Mouse (Mus musculus) midbrain, postnatal 0 days (tissue): Measurements from ENCODE around the gene Ttbk1. TPM values are rescaled to one million over a fixed set of nuclear protein-coding genes. Genes with fewer than 3 reads are reported as not detected.
A peak's percentile ranks its signal among the peaks of the same experiment; 100 is the strongest.

Experiments
- ATAC-seq: fragments of 200-750 bp; cut with Nextera tagmentation; 2 replicates; pipeline ENCODE4 v1.8.0; 2017; ENCODE audit warnings: moderate number of reproducible peaks, mild to moderate bottlenecking, moderate TSS enrichment, moderate library complexity; ENCODE audit not compliant: low FRiP score
- DNase-seq: peaks from one replicate; pipeline ENCODE4 v3.0.0-alpha.2; 2015; ENCODE audit warnings: low spot score
- H3K27ac ChIP-seq: fragments of 300-500 bp; sonication (generic); 2 replicates; pipeline ENCODE4 v1.5.1; 2014; ENCODE audit warnings: low read depth, mild to moderate bottlenecking, low read length, mixed read lengths
- H3K27me3 ChIP-seq: fragments of 300-500 bp; sonication (generic); 2 replicates; pipeline ENCODE4 v1.6.1; 2014; ENCODE audit warnings: low read length, control low read depth, mixed read lengths; ENCODE audit not compliant: insufficient read depth
- H3K36me3 ChIP-seq: fragments of 300-500 bp; sonication (generic); 2 replicates; pipeline ENCODE4 v1.6.1; 2014; ENCODE audit warnings: low read length, control low read depth, mixed read lengths; ENCODE audit not compliant: insufficient read depth
- H3K4me1 ChIP-seq: fragments of 300-500 bp; sonication (generic); 2 replicates; pipeline ENCODE4 v1.6.1; 2014; ENCODE audit warnings: mild to moderate bottlenecking, control low read depth, antibody characterized with exemption, low read length, mixed read lengths; ENCODE audit not compliant: insufficient read depth
- H3K4me2 ChIP-seq: fragments of 300-500 bp; sonication (generic); 2 replicates; pipeline ENCODE4 v1.6.1; 2014; ENCODE audit warnings: low read depth, mild to moderate bottlenecking, low read length, mixed read lengths; ENCODE audit not compliant: poor library complexity, severe bottlenecking
- H3K4me3 ChIP-seq: fragments of 300-500 bp; sonication (generic); 2 replicates; pipeline ENCODE4 v1.5.1; 2014; ENCODE audit warnings: low read depth, mild to moderate bottlenecking, low read length, moderate library complexity
- H3K9ac ChIP-seq: fragments of 300-500 bp; sonication (generic); replicated peaks from 2 replicates; pipeline ENCODE4 v1.6.1; 2014; ENCODE audit warnings: mild to moderate bottlenecking, low read length, moderate library complexity, mixed read lengths; ENCODE audit not compliant: poor library complexity, severe bottlenecking
- H3K9me3 ChIP-seq: fragments of 300-500 bp; sonication (generic); 2 replicates; pipeline ENCODE4 v1.6.1; 2016; ENCODE audit warnings: low read length, control low read depth
- CTCF ChIP-seq: IDR thresholded peaks from 2 replicates; pipeline ENCODE4 v1.5.1; 2016; ENCODE audit warnings: antibody characterized with exemption, mild to moderate bottlenecking
- WGBS: fragments of 180-500 bp; shearing (Covaris S2); extraction: QIAGEN DNeasy Blood & Tissue Kit; methylation state at CpG from one replicate; pipeline ENCODE4 v1.1.7; 2014; 5-methylcytosine and 5-hydroxymethylcytosine counted together
- polyA plus RNA-seq: library from polyadenylated mRNA; unstranded; fragments of >200 nt; fragmentation: Nextera tagmentation; extraction: Ambion mirVana; gene quantifications from 2 replicates; pipeline ENCODE4 v1.2.1, GENCODE M21; 2015
- total RNA-seq: library from RNA; depleted of rRNA; stranded (reverse); fragments of >200 nt; gene quantifications from 2 replicates; pipeline ENCODE4 v1.2.3, GENCODE M21; 2014

Gene Ttbk1
- total and polyA plus RNA-seq, 2 experiments from 2014 or later, result 6.1 to 50.1 TPM

GRCm38 (mm10) chr17:46438298-46438873 is 49.1 kb downstream of the Ttbk1 start, which contains the start of gene Slc22a7:
Slc22a7 (minus strand) TSS chr17:46438457.
- Histone ChIP-seq H3K36me3 (no peaks in the 10 kb centered on the region), H3K4me1 (no peaks in the 10 kb centered on the region), H3K9me3 (no peaks in the 10 kb centered on the region), H3K4me2 (no peak within 1 kb of the TSS), H3K27ac (no peak within 1 kb of the TSS), H3K4me3 (no peak within 1 kb of the TSS), H3K9ac (no peak within 1 kb of the TSS), H3K27me3 (no peaks in the 10 kb centered on the region)
- DNase-seq (no peak), ATAC-seq (no peak)
- TF ChIP-seq CTCF, result no peak
- WGBS, result 84% methylated on average over 4 of the region's 4 CpGs

- no peaks in the 10 kb centered on the region for H3K4me1 ChIP-seq
- no peaks in the 10 kb centered on the region for H3K27me3 ChIP-seq
- no peak overlapping the region for H3K4me2 ChIP-seq
- peak; percentile 68 for TF ChIP-seq CTCF
- DNase-seq (peak; percentile 60), ATAC-seq (peak; percentile 55)
- no peak overlapping the region for H3K9ac ChIP-seq
- H3K36me3 ChIP-seq, result no peaks in the 10 kb centered on the region
- no peak overlapping the region for H3K27ac ChIP-seq
- H3K4me3 ChIP-seq, result no peak overlapping the region
- H3K9me3 ChIP-seq, result no peaks in the 10 kb centered on the region
- WGBS, result 26% methylated on average over 23 of the region's 23 CpGs
These were observed 50.7 kb downstream of the Ttbk1 start for GRCm38 (mm10) chr17:46436672-46437366.

DNA sequence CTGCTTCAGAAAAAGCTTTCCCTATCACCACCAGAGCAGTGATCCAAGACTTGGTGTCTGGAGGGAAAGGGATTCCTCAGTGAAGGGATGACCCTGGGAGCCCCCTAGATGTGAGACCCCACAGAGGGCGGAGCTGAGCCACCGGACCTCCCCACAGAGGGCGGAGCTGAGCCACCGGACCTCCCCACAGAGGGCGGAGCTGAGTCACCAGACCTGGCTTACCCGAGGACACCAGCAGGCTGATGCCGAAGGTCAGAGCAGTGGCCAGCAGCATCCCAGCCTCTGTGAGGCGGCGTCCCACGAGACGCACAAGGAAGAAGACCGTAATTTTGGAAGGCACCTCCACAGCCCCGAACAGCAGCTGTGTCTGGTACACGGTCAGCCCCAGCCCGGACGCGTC is 53.8 kb downstream of the Ttbk1 start:
- H3K9me3 ChIP-seq, result no peaks in the 10 kb centered on the region
- ATAC-seq (no peak), DNase-seq (no peak)
- peak; percentile 18; the same call in 1 of the 2 replicates for TF ChIP-seq CTCF
- H3K27ac ChIP-seq, result no peak overlapping the region
- no peak overlapping the region for H3K9ac ChIP-seq
- H3K4me3 ChIP-seq, result no peak overlapping the region
- no peaks in the 10 kb centered on the region for H3K36me3 ChIP-seq
- H3K4me2 ChIP-seq, result peak overlapping the region; percentile 43
- 2% methylated on average over 17 of the region's 17 CpGs for WGBS
- no peaks in the 10 kb centered on the region for H3K27me3 ChIP-seq
- no peaks in the 10 kb centered on the region for H3K4me1 ChIP-seq

GRCm38 (mm10) chr17:46428761-46429414 is 58.6 kb downstream of the Ttbk1 start, which contains the start of gene Crip3:
Crip3 (plus strand) TSS chr17:46428926.
- Histone ChIP-seq H3K4me3 (no peak within 1 kb of the TSS), H3K36me3 (no peaks in the 10 kb centered on the region), H3K4me2 (no peak within 1 kb of the TSS), H3K27ac (no peak within 1 kb of the TSS), H3K9me3 (no peaks in the 10 kb centered on the region), H3K9ac (no peak within 1 kb of the TSS), H3K27me3 (no peaks in the 10 kb centered on the region), H3K4me1 (no peaks in the 10 kb centered on the region)
- DNase-seq (no peak), ATAC-seq (no peak)
- TF ChIP-seq CTCF, result no peak
- 5% methylated on average over 17 of the region's 18 CpGs for WGBS

DNA sequence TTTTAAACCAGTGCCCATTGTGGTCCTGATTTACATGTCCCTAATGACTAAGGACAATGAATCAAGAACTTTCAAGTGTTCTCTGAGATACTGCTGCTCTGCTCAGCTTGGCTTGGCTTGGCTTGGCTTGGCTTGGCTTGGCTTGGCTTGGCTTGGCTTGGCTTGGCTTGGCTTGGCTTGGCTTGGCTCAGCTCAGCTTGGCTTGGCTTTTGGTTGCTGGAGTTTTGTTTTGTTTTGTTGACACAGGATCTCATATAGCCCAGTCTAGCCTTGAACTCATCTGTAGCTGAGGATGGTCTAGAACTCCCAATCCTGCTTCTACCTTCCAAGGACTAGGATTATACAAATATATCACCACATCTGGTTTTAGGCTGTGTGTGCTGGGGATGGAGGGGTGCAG is 61.0 kb downstream of the Ttbk1 start:
- Histone ChIP-seq H3K9ac (no peak overlapping the region), H3K36me3 (no peaks in the 10 kb centered on the region), H3K4me1 (no peaks in the 10 kb centered on the region), H3K27ac (no peak overlapping the region), H3K4me2 (no peak overlapping the region), H3K9me3 (no peaks in the 10 kb centered on the region), H3K27me3 (no peaks in the 10 kb centered on the region), H3K4me3 (no peak overlapping the region)
- ATAC-seq (no peak), DNase-seq (no peak)
- TF ChIP-seq CTCF, result no peak

GRCm38 (mm10) chr17:46419717-46420116 is 67.8 kb downstream of the Ttbk1 start:
- Histone ChIP-seq H3K9ac (no peak overlapping the region), H3K36me3 (peaks cover 2% of the 10 kb centered on the region; the same call in 1 of the 2 replicates), H3K27me3 (no peaks in the 10 kb centered on the region), H3K4me2 (no peak overlapping the region), H3K27ac (no peak overlapping the region), H3K9me3 (no peaks in the 10 kb centered on the region), H3K4me1 (no peaks in the 10 kb centered on the region), H3K4me3 (no peak overlapping the region)
- DNase-seq (no peak), ATAC-seq (no peak)
- peak; percentile 26 for TF ChIP-seq CTCF
